Mouse (Mus musculus): Measurements from ENCODE around the gene Mfap1a.
A peak's percentile ranks its signal among the peaks of the same experiment; 100 is the strongest.
"Not testable (repeated sequence)": the region's sequence is repeated elsewhere in the genome, so short reads cannot be mapped to it uniquely, and the experiment has no call there.

The Mfap1a gene

DNA sequence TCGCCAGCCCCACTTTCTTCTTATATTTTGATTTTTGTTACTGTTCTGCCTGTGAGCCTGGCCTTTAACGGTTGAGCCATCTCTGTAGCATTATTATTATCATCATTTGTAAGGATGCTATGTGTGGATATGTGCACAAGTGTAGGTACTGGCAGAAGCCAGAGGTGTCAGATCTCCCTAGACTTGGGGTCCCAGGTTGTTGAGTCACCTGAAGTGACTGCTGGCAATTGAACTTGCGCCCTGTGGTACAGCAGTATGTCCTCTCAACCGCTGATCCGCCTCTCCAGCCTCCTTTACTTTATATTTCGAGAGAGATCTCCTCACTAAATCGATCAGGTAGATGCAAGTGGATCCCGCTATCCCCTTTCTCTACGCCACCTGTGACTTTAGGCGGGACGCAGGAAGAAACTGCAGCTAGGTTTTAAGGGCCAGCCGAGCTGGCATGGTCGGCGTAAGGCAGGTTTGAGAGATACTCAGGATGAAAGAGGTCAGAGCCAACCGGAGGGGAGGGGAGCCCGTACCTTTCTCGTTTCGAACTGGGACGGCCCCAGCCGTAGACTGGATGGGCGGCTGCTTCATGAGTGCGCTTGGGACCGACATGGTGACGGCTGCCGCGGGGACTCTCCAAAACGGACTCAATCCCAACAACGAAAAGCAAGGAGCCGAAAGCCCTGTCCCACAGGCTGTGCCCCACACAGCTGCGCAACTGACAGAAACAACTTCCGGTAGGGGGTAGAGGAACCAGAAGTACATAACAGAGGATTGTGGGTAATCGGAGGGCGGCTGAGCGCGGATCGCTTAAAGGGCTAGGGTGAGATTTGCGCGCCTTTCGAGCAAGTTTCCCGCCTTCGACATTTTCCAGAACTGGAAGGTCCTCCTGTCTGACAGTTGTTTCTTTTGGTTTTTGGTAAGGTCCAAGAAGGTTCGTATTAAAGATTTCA lies at the start of gene Mfap1a, which contains the start of gene Wdr76:
Mfap1a (minus strand) TSS at position 724 of the 941 bp plus-strand sequence.
Wdr76 (plus strand) TSS at position 782 of the 941 bp plus-strand sequence.
- peak; percentile 94 for DNase-seq (ENCODE audit: low read depth)

DNA sequence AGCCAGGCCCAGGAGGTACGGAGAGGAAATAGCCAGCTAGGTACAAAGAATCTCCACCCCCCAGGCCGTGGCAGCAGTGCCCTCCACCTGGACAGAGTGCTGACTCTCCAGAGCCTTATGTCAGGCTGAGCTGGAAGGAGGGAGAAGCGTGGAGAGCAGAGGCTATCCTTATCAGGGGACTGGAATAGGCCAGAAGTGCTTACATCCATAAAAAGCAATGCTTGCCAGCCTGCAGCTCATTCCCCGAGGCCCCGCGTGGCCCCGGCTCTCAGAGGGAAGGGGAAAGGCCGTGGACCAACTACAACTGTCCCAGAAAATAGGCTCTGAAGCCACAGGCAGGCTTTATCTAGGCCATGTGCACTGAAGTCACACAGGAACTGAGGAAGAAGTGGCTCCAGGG lies 44.8 kb upstream of the Mfap1a start:
- no peak for DNase-seq (ENCODE audit: low read depth)

DNA sequence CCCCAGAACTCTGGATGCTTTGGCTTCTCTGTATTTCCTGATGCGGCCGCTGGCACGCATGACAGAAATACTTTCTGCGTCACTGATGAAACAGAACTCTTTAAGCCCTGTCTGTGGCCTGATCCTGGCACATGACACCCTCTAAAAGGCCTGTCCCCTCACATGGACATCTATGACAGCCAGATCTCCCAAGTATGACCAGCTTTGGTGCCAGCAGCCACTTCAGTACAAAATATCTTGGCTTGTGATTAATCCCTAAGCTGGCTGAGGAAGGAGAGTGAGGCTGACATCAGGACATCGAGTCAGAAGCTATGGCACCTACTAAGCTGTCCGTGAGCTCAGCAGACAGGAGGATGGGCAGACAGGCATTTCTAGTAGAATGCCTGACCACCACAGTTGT lies 43.2 kb upstream of the Mfap1a start:
- DNase-seq (ENCODE audit: low read depth): no peak

DNA sequence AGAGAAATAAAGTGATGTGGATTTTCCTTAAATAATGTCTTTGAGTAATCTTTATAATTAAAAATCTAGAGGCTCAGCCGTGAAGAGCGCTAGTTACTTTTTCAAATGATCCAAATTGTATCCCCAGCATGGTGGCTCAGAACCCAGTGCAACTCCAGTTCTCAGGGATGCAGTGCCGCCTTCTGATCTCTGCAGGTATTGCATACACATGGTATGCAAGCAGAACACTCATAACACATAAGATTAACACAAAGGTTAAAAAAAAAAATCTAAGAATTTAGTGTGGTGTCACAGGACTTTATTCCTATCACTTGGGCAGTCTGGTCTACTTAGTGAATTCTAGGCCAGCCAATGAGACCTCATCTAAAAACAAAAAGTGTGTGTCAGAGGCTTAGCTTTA lies 38.4 kb upstream of the Mfap1a start:
- DNase-seq (ENCODE audit: low read depth): no peak

DNA sequence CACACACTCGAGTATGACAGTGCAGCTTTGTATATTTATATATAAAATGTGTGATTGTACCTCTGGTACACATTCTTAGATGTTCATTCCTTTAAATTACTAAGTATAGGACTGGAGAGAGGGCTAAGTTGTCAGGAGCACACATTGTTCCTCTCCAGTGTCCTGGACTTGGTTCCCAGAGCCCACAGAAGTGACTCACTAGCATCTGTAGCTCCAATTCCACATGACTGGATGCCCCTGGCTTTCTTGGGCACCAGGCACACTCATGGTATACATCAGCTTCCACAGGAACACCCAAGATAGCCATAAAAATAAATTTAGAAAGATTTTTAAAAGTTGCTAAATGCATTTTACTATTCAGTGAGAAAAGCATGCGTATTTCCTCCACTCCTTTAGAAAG lies 18.6 kb upstream of the Mfap1a start:
- no peak for DNase-seq (ENCODE audit: low read depth)

DNA sequence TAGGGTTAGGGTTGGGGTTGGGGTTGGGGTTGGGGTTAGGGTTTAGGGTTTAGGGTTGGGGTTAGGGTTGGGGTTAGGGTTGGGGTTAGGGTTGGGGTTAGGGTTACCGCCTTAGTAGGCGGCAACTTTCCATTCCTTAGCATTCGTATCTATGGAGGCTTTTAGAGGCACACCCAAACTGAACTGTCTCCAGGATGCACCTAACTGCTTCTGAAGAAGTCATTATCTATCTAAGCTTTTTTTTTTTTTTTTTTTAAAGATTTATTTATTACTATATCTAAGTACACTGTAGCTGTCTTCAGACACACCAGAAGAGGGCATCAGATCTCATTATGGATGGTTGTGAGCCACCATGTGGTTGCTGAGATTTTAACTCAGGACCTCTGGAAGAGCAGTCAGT lies 16.4 kb upstream of the Mfap1a start:
- not testable (repeated sequence) for DNase-seq (ENCODE audit: low read depth)

DNA sequence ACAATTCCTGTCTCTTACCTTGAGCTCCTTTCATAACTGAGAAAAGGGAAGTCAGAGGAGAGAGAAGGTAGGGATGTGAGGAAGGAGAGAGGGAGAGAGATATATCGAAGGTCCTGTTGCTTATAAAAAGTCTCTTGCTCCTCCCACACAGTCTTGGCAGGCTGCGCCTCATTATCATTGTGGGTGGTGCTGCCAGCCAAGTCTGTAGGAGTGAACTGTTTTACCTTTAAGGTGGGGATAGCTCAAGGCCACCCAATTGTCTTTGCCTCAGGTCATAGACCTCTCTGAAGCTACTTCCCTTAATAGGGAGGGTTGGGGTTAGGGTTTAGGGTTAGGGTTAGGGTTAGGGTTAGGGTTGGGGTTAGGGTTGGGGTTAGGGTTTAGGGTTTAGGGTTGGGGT lies 15.5 kb upstream of the Mfap1a start:
- DNase-seq (ENCODE audit: low read depth): no peak

DNA sequence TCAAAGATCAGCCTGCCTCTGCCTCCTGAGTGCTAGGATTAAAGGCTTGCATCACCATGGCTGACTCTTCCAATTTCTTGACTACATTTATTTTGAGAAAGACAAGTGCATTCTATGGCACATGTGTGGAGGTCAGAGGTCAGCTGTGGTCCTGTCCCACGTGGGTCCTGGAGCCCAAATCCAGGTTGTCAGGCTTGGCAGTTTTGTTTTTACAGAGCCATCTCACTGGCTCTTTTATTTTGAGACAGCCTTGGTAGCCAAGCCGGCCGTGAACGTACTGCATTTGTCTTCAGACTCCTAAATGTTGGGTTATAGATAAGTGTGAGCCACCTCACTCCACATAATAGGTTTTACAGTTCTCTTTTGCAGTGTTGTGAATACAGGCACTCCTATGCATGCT lies 12.2 kb upstream of the Mfap1a start:
- DNase-seq (ENCODE audit: low read depth): not testable (repeated sequence)

DNA sequence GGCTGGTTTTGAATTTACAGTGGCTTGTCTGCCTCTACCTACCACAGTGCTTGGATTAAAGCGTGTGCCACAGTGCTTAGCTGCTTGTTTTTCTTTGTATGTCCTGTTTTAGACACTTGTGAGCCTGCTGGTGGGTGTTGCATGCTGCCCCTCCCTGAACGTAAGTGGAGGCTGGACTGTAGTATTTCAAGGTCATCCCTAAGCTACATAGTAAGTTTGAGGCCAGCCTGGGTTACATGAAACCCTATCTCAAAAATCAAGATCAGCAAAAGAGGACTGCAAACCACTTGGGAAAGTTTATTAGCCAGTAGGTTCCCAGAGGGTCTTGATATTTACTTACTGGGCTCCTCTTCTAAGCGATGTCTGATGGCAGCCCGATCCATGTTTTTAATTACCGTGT lies 11.6 kb upstream of the Mfap1a start:
- no peak for DNase-seq (ENCODE audit: low read depth)

DNA sequence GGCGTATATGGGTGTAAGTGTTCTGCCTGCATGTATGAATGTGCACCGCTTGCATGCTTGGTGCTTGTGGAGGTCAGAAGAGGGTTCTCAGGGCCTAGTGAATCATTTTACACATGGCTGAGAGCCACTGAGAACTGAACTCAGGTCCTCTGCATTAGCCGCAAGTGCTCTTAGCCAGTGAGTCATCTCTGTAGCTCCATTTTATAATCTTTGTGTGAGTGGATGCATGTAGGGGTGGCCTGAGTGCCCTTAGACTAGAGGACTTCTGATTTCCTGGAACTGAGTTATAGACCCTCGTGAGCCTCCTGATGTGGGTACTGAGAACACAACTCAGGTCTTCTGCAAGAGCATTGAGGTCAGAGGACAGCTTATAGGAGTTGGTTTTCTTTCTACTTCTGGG lies 7.7 kb upstream of the Mfap1a start:
- no peak for DNase-seq (ENCODE audit: low read depth)

DNA sequence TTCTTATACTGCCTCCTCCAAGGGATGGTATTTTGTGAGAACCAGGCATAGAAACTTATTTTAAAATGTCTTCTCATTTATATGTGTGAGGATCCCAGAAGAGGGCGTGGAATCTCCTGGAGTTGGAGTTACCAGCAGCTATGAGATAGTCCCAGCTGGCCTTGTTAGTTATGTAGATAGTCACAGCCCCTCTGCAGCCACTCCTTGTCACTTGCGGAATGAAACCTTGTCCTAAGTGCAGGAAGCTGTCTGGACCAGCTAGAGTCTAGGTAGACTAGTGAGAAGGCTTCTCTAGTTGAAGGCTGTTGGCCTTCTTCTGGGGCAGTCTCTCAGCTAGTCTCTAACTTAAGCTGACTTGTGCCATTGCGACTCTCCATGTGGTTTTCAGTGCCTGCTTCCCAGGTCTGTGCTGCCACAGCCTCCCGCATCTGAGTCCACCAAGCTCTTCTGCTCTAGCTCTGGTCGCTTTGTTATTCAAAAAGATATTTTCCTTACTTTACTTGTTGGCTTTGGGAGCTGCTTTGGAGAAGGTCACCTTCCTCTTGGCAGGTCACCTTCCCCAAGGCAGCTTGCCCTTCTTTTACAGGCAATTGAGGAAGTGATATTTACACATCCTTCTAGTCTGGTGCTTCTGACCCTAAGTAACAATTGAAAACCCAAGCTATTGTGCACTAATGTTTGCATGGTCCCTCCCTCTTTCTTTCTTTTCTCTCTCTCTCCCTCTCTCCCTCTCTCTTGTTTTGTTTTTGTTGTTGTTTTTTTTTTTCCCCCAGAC lies 6.7 kb upstream of the Mfap1a start:
- DNase-seq (ENCODE audit: low read depth): not testable (repeated sequence)

DNA sequence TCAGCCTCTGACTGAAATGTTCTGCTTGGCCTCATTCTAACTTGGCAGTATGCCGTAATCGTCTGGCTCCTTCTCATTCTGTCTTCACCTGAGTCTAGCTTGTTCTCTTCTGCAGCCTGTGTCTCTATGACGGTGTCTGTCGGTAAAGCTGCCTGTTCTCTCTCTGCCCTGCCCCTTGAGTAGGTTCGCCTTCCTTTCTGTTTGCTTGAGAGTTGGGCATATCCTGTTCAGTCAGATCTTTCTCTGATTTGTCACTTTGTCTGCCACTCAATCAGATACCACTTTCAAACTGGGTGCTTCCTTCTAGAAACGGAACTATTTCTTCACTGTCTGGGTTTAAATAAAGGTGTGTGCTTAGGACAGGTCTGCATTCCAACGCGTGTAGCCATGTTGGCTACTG lies 4.9 kb upstream of the Mfap1a start:
- DNase-seq (ENCODE audit: low read depth): peak; percentile 91

DNA sequence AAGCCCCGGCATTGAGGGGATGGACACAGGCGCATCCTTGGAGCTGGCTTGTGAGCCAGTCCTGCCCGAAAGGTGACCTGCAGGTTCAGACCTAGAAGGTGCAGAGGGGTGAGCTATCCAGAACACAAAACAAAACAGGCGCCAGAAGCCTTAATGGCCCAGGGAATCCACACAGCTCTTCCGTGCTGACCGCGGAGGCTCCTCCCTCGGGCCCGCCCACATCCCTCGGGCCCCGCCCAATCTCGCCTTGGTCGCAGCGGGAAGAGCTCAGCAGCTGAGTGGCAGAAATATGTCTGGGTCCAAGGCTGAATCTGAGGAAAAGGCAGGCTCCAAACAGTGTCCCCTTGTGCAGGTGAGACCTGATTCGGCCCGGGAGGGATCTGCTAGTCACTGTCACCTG lies 3.1 kb upstream of the Mfap1a start:
- DNase-seq (ENCODE audit: low read depth): peak; percentile 60

DNA sequence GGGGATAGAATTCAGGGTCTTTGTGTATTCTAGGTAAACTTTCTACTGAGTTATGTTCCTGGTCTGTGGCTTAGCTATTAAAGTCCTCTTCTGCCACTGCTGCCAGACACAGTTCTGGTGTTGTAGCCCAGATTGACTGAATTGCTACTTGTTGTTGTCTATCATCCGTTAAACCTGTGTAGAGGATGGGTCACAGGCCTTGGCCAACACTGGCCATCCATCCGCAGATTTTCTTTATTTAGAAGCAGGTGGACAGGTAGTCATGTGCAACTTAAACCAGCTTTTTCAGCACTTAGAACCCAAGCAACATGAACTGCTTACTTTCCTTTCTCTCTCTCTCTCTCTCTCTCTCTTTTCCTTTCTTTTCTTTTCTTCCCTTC lies 1.5 kb upstream of the Mfap1a start:
- no peak for DNase-seq (ENCODE audit: low read depth)

DNA sequence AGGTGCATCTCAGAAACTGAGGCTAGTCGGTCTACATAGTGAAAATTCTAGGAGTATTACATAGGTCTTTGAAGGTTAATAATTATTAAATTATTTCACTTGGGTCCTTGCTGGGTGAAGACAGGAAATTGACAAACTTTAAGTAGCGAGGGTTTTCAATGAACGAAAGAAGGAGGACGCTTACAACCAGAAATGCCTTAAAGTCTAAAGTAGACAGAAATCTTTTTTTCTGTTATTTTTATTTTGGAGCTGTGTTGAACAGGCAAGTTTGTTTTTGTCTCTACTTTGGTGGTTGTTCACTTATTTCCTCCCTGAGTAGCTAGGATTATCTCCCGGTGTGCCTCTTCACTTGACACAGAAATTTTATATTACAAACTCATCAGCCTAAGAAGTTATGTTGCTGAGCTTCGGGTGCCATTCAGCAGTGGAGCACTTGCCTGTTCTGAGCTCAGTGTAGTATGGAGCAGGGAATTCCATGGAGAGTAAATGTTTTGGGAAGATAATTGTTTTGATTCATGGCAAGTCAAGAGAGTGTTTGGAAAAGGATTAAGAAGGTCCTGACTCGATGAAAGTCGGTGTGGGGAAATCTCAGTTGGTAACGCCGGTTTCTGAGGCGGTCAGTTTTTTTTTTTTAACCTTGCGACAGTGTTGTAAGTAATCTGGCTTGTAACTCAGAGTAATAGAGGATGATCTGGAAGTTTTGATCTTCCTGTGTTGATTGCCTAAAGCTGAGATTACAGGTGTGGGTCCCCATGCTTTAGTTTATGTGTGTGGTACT lies 897 bp upstream of the Mfap1a start:
- peak; percentile 38 for DNase-seq (ENCODE audit: low read depth)

DNA sequence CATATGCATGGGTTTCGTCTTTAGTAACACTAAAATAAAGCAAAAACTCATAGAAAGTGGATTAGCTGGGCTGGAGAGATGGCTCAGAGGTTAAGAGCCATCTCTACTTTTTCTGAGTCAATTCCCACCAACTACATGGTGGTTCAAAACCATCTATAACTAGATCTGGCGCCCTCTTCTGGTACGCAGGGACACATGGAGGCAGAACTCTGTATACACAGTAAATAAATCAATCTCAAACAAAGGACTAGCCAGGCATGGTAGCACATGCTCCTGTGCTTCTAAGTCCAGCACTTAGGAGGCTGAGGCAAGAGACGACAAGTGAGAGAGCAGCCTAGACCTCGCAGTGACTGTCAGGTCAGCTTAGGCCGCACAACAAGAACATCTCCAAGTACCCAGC lies 4.9 kb downstream of the Mfap1a start:
- not testable (repeated sequence) for DNase-seq (ENCODE audit: low read depth)

DNA sequence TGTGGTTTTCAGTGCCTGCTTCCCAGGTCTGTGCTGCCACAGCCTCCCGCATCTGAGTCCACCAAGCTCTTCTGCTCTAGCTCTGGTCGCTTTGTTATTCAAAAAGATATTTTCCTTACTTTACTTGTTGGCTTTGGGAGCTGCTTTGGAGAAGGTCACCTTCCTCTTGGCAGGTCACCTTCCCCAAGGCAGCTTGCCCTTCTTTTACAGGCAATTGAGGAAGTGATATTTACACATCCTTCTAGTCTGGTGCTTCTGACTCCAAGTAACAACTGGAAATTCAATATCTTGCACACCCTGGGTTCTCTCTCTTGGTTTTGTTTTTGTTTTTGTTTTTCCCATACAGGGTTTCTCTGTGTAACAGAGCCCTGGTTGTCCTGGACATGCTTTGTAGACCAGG lies 22.1 kb downstream of the Mfap1a start:
- not testable (repeated sequence) for DNase-seq (ENCODE audit: low read depth)

DNA sequence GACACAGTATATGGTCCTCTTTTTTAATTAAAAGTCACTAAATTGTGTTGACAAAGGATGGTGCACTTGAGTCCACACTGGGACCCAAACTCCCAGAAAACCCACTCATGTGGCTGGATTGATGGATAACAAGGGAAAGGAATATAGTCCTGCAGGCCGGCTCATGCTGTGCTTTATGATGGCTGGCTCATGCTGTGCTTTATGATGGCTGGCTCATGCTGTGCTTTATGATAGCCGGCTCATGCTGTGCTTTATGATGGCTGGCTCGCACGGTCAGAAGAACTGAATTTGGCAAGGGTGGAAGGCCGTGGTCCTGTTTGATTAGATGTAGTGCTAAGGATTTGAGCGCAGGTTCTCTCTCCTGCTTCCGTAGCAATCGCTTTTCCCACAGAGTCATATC lies 22.9 kb downstream of the Mfap1a start:
- DNase-seq (ENCODE audit: low read depth): no peak

DNA sequence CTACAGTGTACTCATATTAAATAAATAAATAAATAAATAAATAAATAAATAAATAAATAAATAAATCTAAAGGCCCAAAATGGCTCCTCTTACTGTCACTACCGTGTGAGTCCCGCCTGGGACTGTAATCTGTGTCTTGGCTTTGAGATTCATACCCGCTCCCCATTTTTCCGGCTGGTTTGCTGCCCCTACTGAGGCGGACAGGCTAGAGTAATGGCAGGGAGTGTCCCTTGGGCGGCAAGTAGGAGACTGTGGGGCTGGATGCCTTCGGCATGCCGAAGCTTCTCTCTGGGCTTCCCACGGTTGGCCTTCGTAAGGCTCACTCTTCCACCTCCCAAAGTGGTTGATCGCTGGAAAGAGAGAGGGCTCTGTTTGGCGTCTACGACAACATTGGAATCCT lies 25.5 kb downstream of the Mfap1a start:
- DNase-seq (ENCODE audit: low read depth): not testable (repeated sequence)

DNA sequence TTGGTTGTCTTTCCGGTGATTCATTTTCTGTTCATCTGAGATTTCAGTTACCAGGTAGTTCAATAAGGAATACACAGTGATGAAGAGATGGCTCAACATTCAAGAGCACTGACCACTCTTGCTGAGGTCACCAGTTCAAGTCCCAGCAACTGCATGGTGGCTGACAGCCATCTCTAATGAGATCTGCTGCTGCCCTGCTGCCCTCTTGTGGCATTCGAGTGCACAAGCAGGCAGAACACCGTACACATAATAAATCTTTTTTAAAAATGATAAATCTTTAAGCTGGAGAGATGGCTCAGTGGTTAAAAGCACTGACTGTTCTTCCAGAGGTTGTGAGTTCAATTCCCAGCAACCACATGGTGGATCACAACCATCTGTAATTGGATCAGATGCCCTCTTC lies 26.0 kb downstream of the Mfap1a start:
- DNase-seq (ENCODE audit: low read depth): peak; percentile 74

DNA sequence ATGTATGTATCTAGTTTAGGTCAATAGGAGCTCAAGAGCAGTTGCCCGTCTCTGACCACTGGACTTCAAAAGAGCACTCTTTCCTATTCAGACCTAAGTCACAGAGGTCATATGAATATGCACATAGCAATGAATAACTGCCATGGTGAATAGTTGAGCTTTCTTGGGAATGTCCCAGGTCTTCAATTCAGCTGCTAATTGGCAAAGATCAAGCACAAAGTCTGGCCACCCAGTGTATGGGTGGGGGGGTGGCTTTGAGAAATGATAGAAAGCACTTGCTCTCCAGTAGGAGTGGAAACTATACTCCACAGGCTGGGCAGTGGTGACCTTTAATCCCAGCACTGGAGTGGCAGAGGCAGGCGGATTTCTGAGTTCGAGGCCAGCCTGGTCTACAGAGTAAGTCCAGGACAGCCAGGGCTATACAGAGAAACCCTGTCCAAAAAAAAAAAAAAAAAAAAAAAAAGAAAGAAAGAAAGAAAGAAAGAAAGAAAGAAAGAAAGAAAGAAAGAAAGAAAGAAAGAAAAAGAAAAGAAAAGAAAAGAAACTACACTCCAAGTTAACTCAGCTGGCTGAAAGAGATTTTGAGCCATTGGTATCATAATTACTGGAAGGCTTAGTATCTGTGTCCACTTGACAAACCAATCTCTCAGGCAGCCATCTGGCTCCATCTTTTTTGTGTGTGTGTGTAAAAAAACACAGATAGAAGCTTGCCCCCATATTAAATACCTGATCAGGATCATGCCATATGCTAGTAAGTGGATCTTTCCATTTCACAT lies 28.8 kb downstream of the Mfap1a start:
- no peak for DNase-seq (ENCODE audit: low read depth)

DNA sequence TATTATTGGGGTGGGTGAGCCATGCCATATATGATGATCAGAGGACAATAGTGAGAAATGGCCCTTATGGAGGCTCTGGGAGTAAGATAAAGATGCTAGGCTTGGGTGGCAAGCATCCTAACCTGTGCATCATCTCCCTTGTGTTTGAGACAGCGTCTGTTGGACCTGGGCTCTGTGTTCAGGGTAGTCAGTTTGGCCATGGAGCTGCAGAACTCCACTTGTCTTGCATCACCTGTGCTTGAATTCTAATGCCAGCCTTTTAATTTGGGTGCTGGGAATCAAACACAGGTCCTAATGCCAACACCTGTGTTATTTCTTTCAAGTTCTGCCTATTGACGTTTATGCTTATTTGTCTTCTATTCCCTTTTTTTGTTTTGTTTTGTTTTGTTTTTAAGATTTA lies 31.2 kb downstream of the Mfap1a start:
- not testable (repeated sequence) for DNase-seq (ENCODE audit: low read depth)

Measured in induced T-regulatory cell, adult 2 months (primary cell).